Mouse (Mus musculus): ENCODE measurements at regions not wholly inside any gene's neighbourhood (a gene's known extent, or its start where the extent isn't known, plus 50 kb on each side); places are given as distances from the start of the nearest gene placed in this dataset.
A peak's percentile ranks its signal among the peaks of the same experiment; 100 is the strongest.

DNA sequence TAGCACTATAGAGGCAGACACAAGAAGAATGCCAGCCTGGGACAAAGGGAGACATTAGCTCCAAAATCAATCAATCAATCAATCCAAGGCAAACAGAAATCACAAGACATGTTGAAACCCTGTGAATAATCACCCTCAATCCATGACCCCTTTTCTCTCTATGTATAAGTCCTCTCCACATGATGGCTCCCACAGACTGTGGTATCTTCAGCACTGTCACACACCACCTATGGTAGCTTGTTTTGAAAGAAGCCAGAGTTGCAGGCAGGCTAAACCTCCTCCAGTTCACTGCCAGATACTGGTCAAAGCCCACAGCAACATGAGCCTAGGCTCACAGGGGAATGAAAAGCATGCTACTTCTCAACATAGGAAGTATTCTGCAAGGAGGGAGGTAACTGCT, 2475.7 kb upstream of the 5930422O12Rik start:
- DNase-seq = no peak

DNA sequence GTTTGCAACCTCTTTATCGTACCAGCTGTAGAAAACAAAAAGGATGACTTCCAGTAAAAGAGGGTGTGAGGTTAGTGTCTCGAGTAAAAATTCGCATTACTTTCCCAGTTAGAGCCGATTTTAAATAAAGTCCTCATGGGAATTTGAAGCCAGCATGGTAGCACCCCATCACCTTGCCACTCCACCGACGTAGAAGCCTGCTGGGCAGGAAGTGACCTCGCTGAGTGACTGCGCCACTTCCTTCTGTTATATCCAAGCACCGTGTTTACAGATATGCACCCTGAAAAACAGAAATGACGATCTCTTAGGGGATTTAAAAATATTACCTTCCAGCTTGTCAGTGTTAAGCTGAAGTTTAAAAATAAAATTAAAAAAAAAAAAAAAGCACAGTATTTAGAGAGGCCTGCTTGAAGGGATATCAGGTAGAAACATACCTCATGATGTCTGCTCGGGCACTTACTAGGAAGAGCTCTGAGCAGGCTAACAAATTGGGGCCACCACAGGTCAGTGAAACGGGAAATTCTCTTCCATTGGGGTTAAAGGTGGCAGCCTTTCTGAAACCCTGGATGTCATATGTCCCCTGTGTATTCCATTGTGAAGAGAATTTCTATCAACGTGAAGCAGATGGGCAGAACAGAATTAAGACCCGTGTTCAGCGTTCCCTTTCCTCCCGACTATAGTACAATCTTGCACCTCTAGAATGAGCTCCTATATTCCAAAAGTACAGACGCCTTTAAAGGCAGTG, 2468.9 kb upstream of the 5930422O12Rik start:
- no peak for DNase-seq

DNA sequence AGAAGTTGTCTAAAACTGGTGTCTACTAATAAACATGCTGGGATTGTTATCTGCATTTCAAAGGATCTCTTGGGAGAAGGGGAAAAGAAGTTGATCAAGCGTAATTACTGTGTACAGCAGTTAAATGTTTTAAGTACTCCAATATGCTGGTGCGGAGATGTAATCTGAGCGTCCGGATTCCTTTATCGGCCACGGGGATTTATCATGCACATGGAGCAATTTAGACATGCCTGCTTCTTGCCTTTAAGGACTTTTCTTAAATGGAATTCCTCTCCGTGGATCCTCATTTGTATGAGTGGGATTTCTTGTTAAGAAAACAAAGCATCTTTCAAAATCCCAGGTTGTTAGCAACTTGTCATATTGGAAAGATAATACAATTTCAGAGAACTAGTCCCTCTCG, 2468.0 kb upstream of the 5930422O12Rik start:
- DNase-seq = no peak

DNA sequence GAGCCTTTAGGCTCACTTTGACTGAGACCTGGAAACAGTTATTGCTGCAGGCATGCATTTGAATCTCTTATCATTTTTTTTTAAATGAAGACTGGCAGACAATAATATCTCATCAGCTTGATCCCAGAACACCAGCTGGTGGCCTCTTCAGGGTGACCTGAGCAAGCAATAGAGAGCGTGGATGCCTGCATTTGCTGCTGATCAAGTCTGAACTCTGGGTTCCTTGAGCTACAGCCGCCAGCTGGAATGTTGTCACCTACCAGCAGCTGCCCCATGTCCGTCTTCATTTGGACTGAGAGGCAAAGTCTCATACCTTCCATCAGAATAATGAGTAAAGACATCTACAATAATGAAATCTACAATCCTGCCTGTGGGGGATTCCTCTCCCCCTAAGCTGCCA, 2466.3 kb upstream of the 5930422O12Rik start:
- DNase-seq = no peak

DNA sequence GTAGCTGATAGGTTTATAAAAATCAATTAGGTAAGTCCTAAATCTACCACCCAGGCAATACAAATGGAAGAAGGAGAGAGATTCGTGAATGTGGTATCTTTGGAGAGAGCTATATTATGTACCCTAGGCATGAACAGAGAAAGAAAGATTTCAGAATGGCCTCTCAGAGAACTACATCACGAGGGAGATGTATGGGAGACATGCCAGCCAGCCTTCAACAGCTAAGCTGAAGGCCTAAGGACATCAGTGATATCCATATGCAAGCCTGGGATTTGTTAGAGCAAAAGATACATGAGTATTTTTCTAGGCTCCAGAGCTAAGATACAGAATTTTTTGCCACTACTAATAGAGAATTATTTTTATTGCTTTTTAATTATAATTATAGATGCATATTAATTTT, 2445.7 kb upstream of the 5930422O12Rik start:
- no peak for DNase-seq

DNA sequence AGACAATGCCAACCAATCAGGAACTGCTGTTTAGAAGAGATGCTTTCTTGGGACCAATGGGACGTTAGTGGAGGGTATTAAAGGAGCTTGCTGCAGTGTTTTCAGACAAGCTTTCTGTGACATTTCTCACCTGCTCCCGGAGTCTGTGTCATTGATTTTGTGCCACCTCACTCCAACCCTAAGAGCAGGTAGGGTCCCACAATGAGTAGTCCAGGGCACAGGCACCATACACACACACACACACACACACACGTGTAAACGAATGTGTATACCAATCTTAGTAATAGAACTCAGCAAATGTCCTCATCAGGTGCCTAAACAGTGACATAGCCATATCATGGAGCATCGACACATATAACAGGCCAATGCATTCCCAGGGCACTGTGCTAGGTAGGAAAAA, 2440.5 kb upstream of the 5930422O12Rik start:
- DNase-seq = no peak

DNA sequence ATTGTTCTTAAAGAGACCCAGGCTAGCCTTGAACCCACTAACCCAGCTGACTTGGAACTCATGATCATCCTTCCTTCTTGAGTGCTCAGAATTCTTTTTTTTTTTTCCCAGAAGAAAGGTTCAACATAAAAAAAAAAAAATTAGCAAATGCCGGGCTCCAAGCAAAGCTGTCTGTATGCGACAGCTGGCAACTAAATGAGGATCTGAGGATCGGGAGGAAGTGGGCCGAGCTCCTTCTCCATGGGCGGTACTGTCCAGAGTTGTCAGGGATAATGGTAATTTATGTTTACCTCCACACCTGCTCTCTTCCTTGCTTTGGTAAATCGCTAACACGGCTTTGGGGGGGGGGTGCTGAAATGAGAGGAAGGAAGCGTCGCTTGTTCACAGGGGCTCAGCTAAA, 2429.9 kb upstream of the 5930422O12Rik start:
- no peak for DNase-seq

DNA sequence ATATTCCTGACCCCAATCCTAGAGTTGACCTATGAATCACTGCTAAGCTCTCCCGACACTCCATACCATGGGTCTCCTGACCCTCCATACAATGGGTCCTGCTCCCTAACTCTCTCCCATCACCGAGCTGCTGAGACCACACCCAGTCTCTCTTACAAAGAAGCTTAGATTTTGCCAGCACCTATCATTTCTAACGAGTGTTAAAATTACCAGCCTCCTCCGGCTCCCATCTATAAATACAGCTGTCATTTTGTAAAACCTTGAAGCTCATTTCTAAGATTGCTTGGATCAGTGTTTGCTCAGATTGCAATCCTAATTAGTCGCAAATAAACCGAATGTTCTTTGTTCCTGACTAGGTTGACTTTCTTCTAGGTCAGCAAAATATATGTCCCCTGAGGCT, 2428.4 kb upstream of the 5930422O12Rik start:
- DNase-seq = no peak

DNA sequence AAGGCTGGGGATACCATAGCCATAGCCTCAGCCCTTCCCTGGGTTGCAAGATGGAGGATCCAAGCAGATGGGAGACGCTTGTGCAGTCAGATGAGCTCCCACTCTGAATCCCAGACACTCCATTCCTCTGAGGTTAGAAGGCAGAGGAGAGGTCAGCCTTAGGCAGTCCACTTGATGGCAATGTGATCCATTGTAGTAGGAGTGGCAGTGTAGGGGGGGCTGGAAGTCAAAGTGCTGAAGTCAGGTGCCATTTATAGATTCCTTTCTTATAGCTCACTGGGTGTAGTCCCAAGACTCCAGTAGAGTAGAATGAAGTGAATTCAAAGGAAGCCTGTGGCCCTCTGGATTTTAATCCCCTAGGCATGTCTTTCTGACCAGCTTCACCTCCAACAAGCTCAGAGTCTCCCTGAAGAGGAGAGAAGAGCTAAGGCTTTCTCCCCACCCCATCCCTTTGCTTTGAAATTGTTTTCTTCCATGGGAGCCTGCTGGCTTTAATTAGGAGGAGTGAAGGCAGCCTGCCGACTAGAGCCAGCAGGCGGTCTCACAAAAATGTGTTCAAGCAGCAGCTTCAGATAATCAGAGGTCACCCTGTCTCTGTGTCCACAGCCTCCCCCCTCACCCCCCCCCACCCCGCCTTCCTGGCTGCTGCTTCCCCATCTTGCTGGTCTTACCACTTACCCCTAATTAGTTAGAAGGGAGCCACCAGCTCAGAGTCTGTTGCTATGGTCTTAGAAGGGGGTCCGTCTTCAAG, 2426.4 kb upstream of the 5930422O12Rik start:
- no peak for DNase-seq

DNA sequence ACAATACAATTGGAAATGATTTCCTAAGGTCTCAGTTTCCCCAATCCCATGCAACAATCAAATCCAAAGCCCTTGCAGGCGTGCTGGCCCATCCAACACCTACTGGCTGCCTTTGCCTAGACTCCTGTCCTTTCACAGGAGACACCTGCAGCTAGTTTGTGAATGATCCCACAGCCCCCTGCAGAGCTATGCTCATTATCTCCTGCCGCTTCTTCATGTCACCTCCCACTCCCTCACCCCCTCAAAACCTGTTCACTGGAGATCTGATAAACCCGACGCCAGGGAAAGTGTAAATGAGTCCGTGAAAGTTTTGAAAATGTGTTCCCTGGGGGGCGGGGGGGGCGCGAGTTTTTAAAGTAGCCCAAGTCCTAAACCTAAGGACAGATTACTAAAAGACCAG, 2420.2 kb upstream of the 5930422O12Rik start:
- peak in 1 of 2 experiments; percentile 19 for DNase-seq

DNA sequence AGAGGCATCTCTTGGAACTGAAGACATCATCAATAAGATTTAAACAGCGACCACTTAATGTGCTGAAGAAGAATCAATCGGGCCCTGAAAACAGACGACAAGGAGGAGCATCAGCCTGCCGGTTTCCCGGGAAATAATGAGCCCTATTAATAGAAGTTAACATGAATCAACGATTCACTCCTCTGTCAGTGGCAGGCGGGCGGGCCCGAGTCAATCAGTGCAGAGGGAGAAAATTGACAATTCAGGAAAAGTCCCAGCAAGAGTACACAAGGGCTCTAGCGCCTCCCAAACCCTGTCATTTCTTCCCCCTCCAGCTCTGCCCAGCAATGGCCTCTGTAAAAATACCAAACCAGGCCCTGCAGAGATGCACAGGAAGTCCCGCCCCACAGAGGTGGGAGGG, 2416.4 kb upstream of the 5930422O12Rik start:
- DNase-seq = peak; percentile 56 to 62

DNA sequence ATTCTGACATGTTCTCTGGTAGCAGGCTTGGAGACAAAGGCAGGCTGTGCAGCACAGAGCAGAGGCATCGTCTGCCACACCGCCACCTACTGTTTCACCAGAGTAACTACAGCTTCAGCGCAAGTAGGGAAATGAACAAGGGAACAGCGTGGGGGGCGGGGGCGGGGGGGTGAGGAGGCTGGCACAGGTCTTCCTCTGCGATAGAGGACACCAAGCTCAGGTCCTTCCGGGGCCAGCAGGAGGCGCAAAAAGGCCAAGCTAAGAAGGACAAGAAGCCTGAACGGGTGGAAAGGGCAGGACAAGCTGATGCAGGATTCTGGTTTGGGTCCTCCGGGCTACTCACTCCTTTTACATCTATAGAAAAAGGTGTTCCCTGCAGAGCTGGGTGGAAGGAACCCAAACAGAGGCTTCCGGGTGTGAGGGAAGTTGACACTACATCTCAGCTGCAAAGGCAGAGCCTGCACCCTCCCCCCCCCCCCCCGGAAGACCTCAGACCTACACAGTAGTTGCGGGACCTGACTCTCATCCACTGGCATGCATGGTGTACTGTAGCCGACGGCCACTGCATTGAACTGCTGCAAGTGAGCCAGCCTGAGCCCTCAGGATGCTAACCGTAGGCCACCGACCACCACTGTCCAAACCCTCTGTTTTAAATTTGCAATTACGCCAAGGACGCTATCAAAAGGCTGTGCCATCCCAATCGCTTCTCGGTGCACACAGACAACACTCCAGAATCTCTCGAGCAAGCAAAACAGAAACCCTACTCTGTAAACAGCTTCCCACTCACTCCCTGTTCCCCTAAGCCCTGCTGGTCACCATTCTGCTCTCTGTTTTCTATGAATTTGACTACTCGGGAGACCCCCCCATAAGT, 2396.6 kb upstream of the 5930422O12Rik start:
- peak; percentile 24 to 67 for DNase-seq

DNA sequence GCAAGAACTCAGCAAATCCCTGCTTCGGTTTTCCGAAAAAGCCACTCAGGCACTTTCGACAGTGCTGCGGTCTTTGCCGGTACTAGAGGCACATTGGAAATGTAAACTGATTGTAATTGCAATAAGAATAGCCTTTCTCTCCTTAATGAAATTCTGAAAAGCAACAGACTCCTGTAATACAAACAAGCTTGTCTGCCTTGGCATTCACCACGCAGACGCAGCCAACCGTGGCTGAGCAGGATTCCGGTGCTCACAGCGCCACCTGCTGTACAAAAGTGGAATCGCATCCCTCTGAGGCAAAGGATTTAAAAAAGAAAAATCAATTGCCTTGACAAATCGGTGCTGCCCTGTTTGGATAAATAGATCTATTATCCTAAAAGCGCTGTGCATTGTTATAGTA, 2395.2 kb upstream of the 5930422O12Rik start:
- DNase-seq = peak; percentile 85 to 89

DNA sequence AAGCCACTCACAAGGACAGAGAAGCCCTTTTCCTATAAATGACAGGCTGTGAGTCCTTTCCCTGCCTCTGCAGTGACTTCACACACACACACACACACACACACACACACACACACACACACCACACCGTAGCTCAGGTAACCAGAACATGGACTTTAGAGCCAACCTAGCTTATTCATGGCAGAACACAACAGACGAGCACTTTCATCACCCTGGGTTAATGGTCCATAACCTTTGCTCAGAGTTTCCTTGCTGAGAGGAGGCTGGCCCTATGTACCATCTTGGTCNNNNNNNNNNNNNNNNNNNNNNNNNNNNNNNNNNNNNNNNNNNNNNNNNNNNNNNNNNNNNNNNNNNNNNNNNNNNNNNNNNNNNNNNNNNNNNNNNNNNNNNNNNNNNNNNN, 2391.6 kb upstream of the 5930422O12Rik start:
- DNase-seq = no peak

All from layer of hippocampus, postnatal 36 days (tissue).